Mouse (Mus musculus) MEL (cell line): Measurements from ENCODE around the gene Zkscan1.

Experiments used
- CHD2 ChIP-seq: IDR thresholded peaks from 2 replicates; pipeline ENCODE4 v1.6.1; 2011; ENCODE audit warnings: low read length, improper control_type of control experiment
- CTCF ChIP-seq, 3 experiments: IDR thresholded peaks in 2 of 3; conservative IDR thresholded peaks in 1 of 3; 2 replicates each; pipeline ENCODE4 v1.5.1; 2011 to 2012; ENCODE audit warnings: low read length in 3 of 3, low read depth in 2 of 3, mild to moderate bottlenecking in 2 of 3, improper control_type of control experiment in 1 of 3, inconsistent platforms in 1 of 3, mixed read lengths in 1 of 3, moderate library complexity in 1 of 3; ENCODE audit not compliant: control insufficient read depth in 1 of 3, insufficient read depth in 1 of 3, poor library complexity in 1 of 3, severe bottlenecking in 1 of 3
- ELF1 ChIP-seq: IDR thresholded peaks from 2 replicates; pipeline ENCODE4 v1.6.1; 2014; ENCODE audit warnings: low read depth, mild to moderate bottlenecking, inconsistent platforms, low read length, improper control_type of control experiment, moderate library complexity
- HCFC1 ChIP-seq: IDR thresholded peaks from 2 replicates; pipeline ENCODE4 v1.6.1; 2012; ENCODE audit warnings: low read depth, mild to moderate bottlenecking, inconsistent platforms, low read length, improper control_type of control experiment, moderate library complexity
- MAX ChIP-seq: IDR thresholded peaks from 2 replicates; pipeline ENCODE4 v1.6.1; 2011; ENCODE audit warnings: low read length, improper control_type of control experiment
- MAZ ChIP-seq: IDR thresholded peaks from 2 replicates; pipeline ENCODE4 v1.6.1; 2012; ENCODE audit warnings: low read depth, mild to moderate bottlenecking, inconsistent platforms, low read length, improper control_type of control experiment
- NRF1 ChIP-seq: IDR thresholded peaks from 2 replicates; pipeline ENCODE4 v1.6.1; 2014; ENCODE audit warnings: low read depth, mild to moderate bottlenecking, inconsistent platforms, low read length, improper control_type of control experiment, moderate library complexity; ENCODE audit not compliant: poor library complexity, insufficient read depth, severe bottlenecking
- POLR2A ChIP-seq, 2 experiments: IDR thresholded peaks; 2 replicates each; pipeline ENCODE4 v1.6.1; 2011 to 2012; ENCODE audit warnings: low read length in 2 of 2, mild to moderate bottlenecking in 2 of 2, control low read depth in 1 of 2, improper control_type of control experiment in 1 of 2, low read depth in 1 of 2, moderate library complexity in 1 of 2; ENCODE audit not compliant: control insufficient read depth in 1 of 2, insufficient read depth in 1 of 2, poor library complexity in 1 of 2
- RAD21 ChIP-seq: IDR thresholded peaks from 2 replicates; pipeline ENCODE4 v1.6.1; 2011; ENCODE audit warnings: mild to moderate bottlenecking, low read depth, low read length, improper control_type of control experiment
- TBP ChIP-seq: IDR thresholded peaks from 2 replicates; pipeline ENCODE4 v1.8.0; 2011; ENCODE audit warnings: low read depth, low read length, improper control_type of control experiment
- UBTF ChIP-seq: IDR thresholded peaks from 2 replicates; pipeline ENCODE4 v1.6.1; 2012; ENCODE audit warnings: low read depth, mild to moderate bottlenecking, inconsistent platforms, low read length, improper control_type of control experiment, moderate library complexity, borderline replicate concordance; ENCODE audit not compliant: insufficient read depth
- ZMIZ1 ChIP-seq: IDR thresholded peaks from 2 replicates; pipeline ENCODE4 v1.6.1; 2012; ENCODE audit warnings: low read depth, mild to moderate bottlenecking, inconsistent platforms, low read length, improper control_type of control experiment, moderate library complexity

- TF ChIP-seq CTCF (IDR thresholded peaks at IDR 0.05 in 2 of 3, conservative IDR thresholded peaks at IDR 0.05 in 1 of 3; ENCODE audit: control insufficient read depth in 1 of 3, insufficient read depth in 1 of 3, low read depth in 2 of 3, low read length in 3 of 3, poor library complexity in 1 of 3, severe bottlenecking in 1 of 3) (no peak), MAX (no peak), ELF1 (no peak), CHD2 (no peak), NRF1 (no peak), POLR2A (IDR thresholded peaks at IDR 0.05; ENCODE audit: control insufficient read depth in 1 of 2, insufficient read depth in 1 of 2, low read depth in 1 of 2, low read length in 2 of 2, poor library complexity in 1 of 2) (no peak), MAZ (no peak), UBTF (no peak), HCFC1 (no peak), ZMIZ1 (no peak), TBP (no peak), RAD21 (no peak)
Measured at GRCm38 (mm10) chr5:138086842-138087241, 2.0 kb downstream of the Zkscan1 start.
